Mouse (Mus musculus): ENCODE measurements at regions not wholly inside any gene's neighbourhood (a gene's known extent, or its start where the extent isn't known, plus 50 kb on each side); places are given as distances from the start of the nearest gene placed in this dataset.

DNA sequence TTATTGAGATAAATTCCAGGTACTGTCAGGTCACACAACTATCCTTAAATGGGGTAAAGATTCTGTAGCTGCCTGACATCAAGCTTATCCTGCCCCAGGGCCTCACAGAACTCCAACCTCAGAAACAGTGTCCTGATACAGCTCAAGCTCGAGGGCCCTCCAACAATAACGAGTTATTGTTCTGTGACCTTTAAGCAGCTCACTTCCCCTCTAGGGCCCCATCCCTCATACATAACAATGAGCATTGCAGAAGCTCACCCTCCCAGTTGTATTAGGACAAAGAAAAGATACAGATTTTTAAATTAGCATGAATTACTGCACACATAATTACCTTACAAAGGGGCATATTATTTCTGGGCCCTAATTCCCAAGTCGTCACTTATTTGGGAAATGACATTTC lies 293.5 kb upstream of the Trpc7 start:
- DNase-seq (ENCODE audit: low spot score in 2 of 2): no peak

DNA sequence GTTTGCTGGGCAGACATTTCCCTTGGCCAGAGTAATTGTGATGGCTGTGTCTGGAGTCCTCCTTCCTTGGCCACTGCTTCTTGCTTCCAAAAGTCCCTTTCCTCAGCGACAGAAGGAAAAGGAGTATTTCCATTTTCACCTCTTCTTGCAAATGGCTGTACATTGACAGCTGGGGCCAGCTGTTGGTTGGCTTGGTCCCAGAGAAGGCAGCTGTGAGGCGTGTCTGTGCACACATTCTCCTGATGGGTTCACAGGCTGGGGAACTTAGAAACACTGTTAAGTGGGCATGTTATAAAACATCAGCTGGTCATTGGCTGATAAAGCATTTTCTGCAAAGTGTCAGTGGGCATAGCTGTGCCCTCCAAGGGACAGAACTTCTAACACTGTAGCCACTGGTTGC lies 290.4 kb upstream of the Trpc7 start:
- peak; percentile 3 to 7 for DNase-seq (ENCODE audit: low spot score in 2 of 2)

DNA sequence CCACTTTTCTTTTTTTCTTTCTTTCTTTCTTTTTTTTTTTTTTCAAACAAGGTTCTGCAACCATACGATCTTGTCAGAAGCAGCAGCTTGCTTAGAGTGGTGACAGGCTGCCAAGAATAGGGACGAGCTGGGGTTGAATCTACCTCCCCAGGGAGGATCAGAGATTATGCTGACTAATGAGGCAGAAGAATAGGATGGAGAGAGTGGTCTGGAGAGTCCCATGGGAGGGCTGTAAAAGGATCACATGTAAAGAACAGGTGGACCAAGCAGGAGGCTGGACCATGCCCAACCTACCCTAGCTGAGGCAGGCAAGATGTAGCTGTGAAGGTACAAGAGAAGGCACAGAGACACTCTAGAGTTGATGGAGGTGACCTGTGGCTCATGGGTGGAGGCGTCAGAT lies 274.4 kb upstream of the Trpc7 start:
- no peak for DNase-seq (ENCODE audit: low spot score in 2 of 2)

DNA sequence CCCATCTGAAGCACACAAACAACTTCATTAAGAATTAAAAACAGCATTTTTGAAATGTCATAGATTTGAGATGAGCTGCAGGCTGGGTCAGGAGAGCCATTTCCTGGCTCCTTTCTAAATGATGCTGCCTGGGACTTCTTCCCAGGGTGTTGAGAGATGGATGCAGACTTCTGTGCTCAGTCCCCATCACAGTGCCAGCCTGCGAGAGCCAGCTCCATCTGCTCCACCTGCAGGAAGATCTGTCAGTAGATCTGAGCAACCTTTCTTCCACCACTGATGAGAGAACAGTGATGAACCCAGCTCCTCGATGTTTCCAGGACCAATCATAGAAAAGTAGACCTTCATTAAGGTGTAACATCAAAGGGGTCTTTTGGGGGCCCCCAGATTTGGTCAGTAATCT lies 273.8 kb upstream of the Trpc7 start:
- no peak for DNase-seq (ENCODE audit: low spot score in 2 of 2)

DNA sequence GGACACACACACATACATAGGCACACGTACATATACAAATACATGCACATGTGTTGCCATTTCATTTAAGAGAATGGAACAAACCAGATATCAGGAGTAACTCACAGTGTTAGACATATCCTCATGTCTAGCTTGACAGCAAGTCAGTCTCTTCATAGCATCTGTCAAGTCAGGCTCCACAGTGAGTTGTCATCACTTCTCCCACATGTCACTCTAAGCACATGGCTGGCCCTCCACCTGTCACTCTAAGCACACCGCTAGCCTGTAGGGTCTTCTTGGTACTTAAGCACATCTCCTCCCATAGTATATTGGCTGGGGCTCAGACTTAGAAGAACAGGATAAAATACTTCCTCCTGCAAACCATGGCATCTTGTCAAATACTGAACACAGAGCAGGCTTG lies 269.6 kb upstream of the Trpc7 start:
- no peak for DNase-seq (ENCODE audit: low spot score in 2 of 2)

DNA sequence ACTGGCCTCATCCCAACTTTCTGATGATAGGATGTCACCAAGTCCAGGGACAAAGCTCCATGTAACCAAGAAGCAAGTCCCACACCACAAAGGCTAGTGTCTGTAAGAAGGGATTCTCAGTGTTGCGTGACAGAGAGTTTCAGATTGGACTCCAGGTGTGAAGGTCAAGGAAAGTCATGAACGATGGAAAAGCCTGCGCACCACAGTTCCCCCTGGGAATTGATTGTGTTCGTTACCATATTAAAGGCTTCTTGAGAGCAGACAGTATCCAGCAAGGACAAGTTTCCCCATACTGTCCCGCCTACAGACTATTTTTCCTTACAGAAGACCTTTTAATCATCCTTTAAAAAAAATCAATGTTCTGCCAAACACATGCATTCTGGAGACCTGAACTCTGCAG lies 257.0 kb upstream of the Trpc7 start:
- no peak for DNase-seq (ENCODE audit: low spot score in 2 of 2)

DNA sequence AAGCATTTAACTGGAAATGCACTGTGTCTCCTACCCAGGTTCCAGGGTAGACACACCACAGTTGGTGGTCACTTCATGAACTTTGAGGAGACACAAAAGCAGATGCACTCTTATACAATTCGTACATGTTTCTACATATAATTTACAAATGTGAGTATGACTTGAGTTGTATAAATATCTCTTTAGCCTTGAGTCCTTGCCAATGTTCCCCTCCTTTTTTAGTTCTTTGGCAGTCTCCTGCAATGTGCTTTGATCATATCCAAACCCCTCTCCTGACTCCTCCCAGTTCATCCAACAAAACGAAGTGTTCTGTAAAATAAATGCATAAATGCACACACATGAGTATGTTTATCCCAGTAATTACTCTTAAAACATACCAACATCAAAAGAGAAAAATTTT lies 251.8 kb upstream of the Trpc7 start:
- DNase-seq (ENCODE audit: low spot score in 2 of 2): no peak

DNA sequence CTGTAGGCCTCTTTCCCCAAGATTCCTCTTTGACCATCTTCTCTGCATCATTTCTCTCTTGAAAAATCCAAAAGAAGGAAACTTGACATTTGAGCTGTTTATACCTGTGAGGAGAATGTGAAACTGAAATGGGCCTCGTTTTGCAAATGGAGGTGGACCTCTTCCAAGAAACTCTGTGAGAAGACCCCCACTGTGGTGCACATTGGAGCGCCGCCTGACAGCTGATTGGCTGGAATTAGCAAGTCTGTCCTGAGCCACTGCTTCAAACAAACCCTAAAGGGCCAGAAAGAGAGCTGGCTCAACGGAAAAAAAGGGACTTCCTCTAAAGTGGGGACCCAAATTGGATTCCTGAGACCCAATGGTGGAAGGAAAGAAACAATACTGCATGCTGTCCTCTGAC lies 250.9 kb upstream of the Trpc7 start:
- DNase-seq (ENCODE audit: low spot score in 2 of 2): no peak

DNA sequence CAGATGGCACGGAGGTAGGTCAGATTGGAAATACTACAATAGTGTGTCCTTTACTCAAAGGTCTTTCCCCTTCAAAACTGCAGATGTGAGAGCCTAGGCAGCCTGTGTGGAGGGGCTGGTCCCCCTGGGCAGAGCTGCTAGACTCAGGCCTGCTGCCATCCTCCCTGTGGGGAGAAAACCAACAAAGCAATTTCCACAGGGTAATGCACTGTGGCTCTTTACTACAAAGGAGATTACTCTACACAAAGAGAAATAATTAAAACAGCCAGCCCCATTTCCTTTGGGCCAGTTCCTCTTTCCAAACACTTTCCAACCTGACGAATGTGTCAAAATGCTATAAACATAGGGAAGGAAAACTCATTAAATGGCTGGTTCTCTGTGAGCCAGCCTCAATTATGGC lies 250.0 kb upstream of the Trpc7 start:
- DNase-seq (ENCODE audit: low spot score in 2 of 2): no peak

DNA sequence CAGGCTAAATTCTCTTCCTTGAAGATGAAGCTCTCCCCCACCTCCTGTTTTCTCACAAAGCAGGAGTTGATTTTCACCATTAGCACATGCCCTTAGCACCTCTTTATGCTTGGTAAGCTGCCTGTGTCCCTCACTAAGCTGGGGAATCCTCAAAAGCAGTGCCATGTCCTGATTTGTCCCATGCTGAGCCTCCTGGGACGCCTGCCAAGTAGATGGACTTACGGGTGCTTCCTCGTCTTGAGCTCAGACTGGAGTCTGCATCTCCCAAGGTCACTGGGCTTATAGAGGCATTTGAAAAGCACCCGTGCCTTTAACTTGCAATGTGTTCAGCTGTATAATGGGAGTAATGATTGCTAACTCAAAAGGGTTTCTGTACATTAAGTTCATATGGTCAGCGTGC lies 247.1 kb upstream of the Trpc7 start:
- no peak for DNase-seq (ENCODE audit: low spot score in 2 of 2)

DNA sequence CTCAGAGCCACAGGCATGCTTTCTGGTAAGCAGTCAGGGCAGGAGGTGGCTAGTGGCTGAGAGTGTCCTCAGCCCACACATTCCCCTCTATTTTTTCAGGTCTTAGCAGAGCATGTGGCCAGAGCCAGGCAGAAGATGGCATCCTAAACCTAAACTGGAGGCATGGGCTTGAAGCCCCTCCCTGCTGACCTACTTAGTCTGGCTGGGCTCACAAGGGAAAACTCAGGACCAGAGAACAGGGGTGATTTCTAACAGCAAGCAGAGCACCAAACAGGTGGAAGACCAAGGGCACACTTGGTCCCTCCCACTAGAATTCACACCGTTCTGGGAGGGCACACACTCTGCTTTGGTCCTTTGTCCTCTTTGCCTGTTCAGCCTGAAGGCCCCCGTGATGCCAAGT lies 246.6 kb upstream of the Trpc7 start:
- no peak for DNase-seq (ENCODE audit: low spot score in 2 of 2)

DNA sequence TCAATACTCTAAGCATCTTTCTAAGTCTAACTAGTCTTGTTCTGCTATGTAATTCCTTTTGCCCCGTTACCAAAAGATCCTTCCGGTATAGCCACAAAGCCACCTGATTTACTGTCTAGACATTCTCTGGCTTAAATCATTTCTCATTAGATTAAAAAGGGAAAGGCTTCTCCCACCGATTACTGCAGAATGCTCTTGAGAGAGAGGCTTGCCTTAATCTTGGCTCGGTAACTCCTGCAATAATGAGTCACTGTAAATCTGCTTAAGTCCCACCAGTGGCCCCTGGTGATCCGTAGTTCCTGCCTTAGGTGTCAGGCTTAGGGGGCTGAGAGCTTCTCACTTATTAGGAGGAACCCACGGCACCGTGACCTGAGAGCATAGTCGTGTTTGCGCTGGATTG lies 220.1 kb upstream of the Trpc7 start:
- DNase-seq (ENCODE audit: low spot score in 2 of 2): no peak

DNA sequence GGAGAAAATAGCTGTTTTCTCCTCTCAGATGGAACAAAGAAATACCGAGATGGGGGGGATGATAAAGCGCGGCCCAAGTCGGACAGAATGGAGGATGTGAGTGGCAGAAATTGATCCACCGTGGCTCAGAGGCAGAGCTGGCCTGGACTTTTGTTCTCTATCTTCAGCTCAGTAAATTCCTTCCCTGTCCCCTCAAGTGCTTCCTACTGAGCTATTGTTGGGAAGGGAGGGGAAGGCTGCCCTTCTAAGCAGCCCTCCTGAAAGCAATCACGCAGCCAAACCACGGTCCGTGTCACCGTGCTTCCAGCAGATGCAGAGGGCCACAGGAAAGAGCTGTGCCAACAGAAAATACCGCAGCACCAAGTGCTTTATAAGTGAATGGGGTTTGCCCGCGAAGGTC lies 212.2 kb upstream of the Trpc7 start:
- DNase-seq (ENCODE audit: low spot score in 2 of 2): no peak

DNA sequence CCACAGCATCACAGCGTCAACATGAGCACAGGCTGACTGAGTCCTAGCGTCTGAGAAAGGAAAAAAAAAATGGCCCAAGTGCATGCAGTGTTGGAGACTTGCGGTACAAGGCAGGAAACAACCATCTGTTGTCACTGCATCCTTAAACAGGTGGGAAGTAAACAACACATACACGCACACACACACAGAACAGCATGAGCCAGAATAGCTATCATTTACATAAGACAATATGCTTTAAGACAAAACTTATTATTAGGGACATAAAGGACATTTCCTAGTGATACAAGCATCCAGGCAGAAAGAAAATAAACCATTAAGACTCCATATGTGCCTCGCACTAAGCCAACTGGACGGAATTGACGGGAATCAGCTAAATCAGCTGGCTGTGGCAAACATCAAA lies 203.8 kb upstream of the Trpc7 start:
- no peak for DNase-seq (ENCODE audit: low spot score in 2 of 2)

DNA sequence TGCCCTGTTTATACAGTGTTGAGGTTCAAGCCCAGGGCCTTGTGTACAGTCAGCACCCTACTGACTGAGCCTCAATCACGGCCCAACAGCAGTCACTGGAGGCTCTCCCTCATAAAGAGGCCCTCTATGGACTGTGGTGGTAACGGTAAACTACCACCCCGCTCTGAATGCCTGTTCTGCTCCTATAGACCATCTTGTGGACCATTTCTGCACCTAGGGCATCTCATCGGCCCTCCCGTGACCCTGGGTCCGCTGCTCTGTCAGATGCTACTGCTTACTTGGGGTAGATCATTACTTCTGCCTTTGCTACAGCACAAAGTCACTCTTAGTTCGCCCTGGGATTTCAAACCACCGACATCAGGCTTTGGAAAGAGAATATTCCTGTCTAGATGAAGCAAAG lies 196.1 kb upstream of the Trpc7 start:
- DNase-seq (ENCODE audit: low spot score in 2 of 2): no peak

DNA sequence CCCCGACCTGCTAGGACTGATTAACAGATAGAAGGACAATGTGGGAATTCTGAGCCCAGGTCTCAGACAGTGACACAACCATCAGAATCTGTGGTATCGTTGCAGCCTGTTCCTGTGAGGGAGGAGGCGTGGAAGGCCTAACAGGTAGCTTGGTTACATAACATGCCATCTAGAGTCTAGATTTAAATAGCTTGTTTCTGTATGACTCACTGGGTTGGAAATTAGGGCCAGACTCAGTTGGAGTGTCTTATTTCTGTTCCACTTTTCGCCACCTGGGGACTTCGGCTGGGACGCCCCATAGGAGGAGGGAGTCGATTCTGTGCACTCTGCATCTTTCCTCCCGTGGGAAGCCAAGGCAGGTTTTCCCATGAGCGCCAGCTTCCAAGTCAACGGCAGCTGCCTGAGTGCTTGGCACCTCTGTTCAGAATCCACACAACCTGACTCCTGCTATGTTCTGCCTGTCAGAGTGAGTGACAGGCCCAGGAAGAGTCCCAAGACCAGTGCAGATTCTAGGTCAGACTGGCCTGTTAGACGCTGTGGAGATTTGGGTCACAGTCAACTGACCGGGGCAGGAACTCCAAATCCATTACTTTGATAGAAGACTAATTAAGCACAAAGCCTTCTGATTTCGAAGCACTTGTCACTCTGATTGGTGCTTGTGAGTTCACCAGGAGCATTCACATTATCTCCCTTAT lies 193.7 kb upstream of the Trpc7 start:
- DNase-seq (ENCODE audit: low spot score in 2 of 2): no peak

DNA sequence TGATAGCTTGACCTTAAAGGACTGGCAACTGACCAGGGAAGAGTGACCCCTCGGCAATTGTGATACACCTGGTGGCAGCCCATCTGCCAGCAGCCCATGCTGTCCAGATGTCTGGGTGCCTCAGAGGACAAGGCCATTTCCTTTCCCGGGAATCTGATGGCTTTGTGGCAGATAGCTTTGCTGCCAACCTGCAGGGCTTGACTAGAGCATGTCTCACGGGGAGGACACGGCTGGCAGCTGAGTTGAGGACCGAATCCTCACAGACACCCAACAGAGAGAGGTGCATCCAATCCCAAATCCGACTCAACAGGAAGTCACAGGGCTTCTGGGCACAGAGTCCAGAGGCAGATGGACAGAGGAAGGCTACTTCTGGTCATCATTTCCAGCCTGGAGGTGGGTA lies 192.2 kb upstream of the Trpc7 start:
- DNase-seq (ENCODE audit: low spot score in 2 of 2): no peak

DNA sequence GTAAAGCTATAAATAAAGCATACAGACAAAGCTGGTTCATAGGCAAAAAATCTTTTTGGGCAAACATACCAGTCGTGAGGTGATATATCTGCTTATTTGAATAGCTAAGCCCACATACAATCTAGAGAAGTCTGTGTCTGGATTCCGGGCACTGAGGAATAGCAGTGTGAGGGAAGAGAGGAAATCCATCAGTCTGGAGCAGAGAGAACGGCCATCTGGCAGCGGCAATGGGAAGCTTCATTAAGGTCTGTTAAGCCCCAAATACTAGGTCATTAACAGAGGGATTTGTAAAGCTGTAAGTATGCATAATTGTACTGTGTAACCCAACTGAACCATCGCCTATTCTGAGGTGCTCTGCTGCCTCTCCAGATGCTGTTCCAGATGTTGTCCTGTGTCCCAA lies 191.6 kb upstream of the Trpc7 start:
- DNase-seq (ENCODE audit: low spot score in 2 of 2): no peak

DNA sequence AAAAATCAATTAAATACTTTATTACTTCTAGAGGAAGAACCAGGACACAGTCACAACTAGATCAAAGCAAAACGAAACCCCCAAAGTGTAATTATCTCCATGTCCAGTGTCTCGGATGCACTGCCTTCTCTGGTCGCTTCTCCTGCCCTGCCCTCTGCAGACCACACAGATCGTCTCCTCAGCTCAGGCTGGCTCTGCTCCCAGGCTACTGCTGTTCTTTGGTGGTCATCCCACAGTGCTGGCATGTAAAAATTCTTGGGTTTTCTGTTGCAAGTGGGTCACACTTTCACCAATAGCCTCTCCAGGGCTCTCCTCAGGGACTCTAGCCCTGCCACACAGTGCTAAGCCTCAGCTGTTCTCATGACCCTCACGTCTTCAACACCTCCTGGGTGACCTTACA lies 188.0 kb upstream of the Trpc7 start:
- DNase-seq (ENCODE audit: low spot score in 2 of 2): no peak

DNA sequence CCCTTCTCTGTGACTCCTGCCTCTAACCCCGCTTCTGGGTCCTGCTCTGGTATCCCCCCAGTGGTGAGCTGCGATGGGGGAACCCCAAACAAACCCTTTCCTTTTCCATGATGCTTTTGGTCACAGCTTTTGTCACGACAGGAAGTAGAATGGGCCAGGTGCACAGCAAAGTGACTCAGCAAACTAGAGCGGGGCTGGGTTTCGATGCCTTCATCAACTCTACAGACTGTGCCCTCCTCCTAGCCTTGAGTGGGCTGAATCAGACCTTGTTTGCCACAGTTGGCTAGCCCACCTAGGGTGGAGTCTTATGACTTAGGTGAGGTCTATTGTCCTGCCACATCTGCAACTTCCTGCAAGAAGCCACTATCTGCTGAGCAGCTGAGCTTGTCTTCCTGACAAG lies 174.7 kb upstream of the Trpc7 start:
- no peak for DNase-seq (ENCODE audit: low spot score in 2 of 2)

DNA sequence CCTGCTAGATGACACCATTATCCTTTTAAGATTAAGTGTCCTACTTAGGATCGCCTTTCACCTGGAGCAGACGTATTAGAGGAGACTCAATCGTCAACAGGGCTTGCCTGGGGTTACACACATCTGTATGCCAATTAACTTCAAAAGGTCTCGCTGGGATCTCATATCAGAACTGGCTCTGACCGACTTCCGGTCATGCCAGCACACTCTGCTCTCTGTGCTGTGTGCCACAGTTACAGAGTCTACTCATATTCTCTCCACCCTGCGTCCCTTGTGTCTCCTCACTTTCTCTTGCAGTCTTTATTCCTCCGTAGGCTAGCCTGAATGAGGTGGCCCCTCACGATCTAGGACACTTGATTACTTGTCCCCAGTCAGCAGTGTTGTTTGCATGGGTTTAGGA lies 165.9 kb upstream of the Trpc7 start:
- DNase-seq (ENCODE audit: low spot score in 2 of 2): no peak

DNA sequence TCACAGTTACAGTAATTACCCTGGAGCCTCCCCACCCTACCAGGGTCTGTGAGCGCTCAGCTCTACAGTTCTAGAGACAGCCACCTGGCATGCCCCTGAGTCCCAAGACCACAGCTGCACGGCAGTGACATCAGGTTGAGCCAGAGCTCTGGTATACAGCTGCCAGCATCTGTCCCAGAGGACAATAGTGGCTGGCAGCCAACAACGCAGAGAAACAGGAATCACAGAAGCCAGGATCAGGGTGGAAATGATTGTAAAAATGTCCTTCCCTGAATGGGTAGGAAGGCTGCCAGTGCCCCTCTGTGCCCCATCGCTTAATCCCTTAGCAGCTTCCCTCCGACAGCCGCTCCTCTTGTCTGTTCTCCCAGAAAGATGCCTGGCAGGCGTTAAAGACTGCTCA lies 165.3 kb upstream of the Trpc7 start:
- DNase-seq (ENCODE audit: low spot score in 2 of 2): no peak

DNA sequence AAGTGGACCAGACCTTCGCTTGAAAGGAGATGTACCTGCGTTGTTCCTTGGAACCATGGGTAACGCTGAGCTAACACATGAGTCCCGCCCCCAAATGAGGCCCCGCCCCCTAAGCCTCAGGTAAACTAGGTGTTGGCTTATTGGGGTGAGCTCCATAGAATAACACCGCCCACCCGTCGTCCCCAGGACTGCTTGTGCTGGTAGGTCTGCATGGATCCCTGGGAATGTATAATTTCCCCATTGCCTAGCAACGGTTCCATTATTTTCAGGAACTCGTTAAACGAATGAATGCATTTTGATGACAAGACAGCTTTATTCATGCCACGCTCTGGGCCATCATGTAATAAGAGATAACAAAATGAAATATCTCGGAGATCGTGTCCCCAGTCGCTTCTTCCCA lies 161.0 kb upstream of the Trpc7 start:
- DNase-seq (ENCODE audit: low spot score in 2 of 2): no peak

DNA sequence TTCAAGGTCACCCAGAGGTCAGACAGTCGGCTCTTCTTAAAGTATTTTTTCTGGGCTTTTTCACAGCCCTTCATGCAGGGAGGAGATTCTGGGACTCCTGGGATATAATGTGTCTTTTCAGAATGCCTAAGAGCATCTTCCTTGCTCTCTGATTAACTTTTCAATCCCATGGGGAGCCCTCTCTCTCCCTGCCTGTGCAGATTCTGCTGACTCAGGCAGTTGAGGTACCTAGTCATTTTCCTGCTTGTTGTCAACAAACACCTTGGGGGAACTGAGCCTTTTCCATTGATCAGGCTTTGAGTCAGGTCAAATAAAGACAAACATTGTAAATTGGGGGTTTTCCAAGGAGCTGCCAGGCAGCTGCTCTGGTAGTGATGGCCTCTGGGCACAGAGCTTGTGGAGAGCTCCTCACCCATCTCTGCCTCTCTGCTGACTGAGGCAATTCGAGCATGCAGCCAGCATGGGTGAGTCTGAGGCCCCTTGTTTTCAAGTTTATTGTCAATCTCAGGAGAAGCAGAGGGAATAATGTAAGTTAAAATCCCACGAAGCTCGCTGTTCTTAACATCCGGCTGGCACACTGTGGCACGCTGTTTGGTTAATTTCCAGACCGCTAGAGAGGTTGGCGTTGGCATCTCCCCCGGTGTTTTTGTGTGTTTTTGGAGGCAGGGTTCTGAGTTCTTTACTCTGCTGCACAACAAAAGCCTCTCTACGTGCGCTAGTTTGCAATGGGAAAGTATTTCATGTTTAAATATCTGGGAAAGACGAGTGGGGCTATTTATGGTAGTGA lies 159.8 kb upstream of the Trpc7 start:
- DNase-seq (ENCODE audit: low spot score in 2 of 2): no peak
